Mouse (Mus musculus) kidney, embryonic 16.5 days (tissue): ENCODE data around the gene Gpr15. TPM values are rescaled to one million over a fixed set of nuclear protein-coding genes. Genes with fewer than 3 reads are reported as not detected.
A peak's percentile ranks its signal among the peaks of the same experiment; 100 is the strongest.

ENCODE experiments used
- ATAC-seq: fragments of 200-750 bp; cut with Nextera tagmentation; 2 replicates; pipeline ENCODE4 v1.8.0; 2017; ENCODE audit warnings: moderate TSS enrichment; ENCODE audit not compliant: low FRiP score, low TSS enrichment
- H3K27ac ChIP-seq: fragments of 300-500 bp; sonication (generic); 2 replicates; pipeline ENCODE4 v1.5.1; 2014; ENCODE audit warnings: low read length
- H3K27me3 ChIP-seq: fragments of 300-500 bp; sonication (generic); 2 replicates; pipeline ENCODE4 v1.6.1; 2014; ENCODE audit warnings: low read length, control low read depth, mixed read lengths; ENCODE audit not compliant: insufficient read depth
- H3K36me3 ChIP-seq: fragments of 300-500 bp; sonication (generic); 2 replicates; pipeline ENCODE4 v1.6.1; 2014; ENCODE audit warnings: low read length, control low read depth, mixed read lengths; ENCODE audit not compliant: insufficient read depth
- H3K4me1 ChIP-seq: fragments of 300-500 bp; sonication (generic); 2 replicates; pipeline ENCODE4 v1.6.1; 2014; ENCODE audit warnings: low read length, control low read depth, mixed read lengths; ENCODE audit not compliant: insufficient read depth
- H3K4me2 ChIP-seq: fragments of 300-500 bp; sonication (generic); replicated peaks from 2 replicates; pipeline ENCODE4 v1.6.1; 2014; ENCODE audit warnings: low read depth, low read length
- H3K4me3 ChIP-seq: fragments of 300-500 bp; sonication (generic); 2 replicates; pipeline ENCODE4 v1.5.1; 2014; ENCODE audit warnings: mild to moderate bottlenecking, low read length
- H3K9ac ChIP-seq: fragments of 300-500 bp; sonication (generic); replicated peaks from 2 replicates; pipeline ENCODE4 v1.6.1; 2014; ENCODE audit warnings: low read length
- H3K9me3 ChIP-seq: fragments of 300-500 bp; sonication (generic); 2 replicates; pipeline ENCODE4 v1.6.1; 2016; ENCODE audit warnings: low read length, control low read depth
- WGBS: fragments of 180-500 bp; shearing (Covaris S2); extraction: QIAGEN DNeasy Blood & Tissue Kit; methylation state at CpG from one replicate; pipeline ENCODE4 v1.1.7; 2014; 5-methylcytosine and 5-hydroxymethylcytosine counted together
- polyA plus RNA-seq: library from polyadenylated mRNA; unstranded; fragments of >200 nt; fragmentation: Nextera tagmentation; extraction: Ambion mirVana; gene quantifications from 2 replicates; pipeline ENCODE4 v1.2.1, GENCODE M21; 2015

Gpr15 gene
- polyA plus RNA-seq, 1 experiment from 2014 or later = not detected

DNA sequence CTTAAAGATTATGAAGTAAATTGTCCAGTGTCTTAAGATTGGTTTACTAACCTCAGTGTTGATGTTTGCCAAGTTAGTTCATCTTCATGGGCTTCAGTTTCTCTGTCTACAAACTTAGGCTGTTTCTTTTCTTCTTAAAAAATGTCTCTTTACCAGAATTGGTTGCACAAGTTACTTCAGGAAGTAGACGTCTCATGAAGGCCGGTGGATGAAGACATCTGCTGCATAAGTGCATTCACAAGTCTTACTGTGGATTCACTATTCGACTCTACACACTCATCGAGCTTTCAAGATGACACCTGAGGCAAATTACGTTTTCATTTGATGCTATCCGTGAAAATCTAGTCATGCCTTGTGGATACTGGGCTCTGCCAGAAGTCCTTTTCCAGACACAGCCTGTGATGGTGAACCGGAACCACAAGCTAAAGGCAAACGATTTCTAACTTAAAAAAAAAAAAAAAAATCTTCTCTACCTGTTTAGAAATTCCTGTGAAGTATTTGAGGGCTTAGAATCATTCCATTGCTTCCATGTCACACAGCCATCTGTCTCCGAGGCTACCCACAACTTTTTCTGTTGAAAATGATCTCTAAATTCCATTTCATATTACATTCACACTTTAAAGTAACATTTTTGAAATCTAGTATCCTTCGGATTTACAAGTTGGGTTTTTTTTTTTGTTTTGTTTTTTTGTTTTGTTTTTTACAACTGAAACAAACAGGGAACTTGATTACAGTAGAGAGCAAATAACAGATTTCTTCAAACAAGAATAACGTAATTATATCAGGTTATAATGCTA is 8.0 kb upstream of the Gpr15 start:
- no peaks in the 10 kb centered on the region for H3K9me3 ChIP-seq
- H3K27ac ChIP-seq = no peak overlapping the region
- H3K4me2 ChIP-seq = peak overlapping the region; percentile 60
- peak overlapping the region; percentile 72; the same call in 1 of the 2 replicates for H3K4me3 ChIP-seq
- H3K27me3 ChIP-seq = no peaks in the 10 kb centered on the region
- WGBS = 81% methylated on average over 11 of the region's 11 CpGs
- ATAC-seq = no peak
- peaks cover 17% of the 10 kb centered on the region for H3K36me3 ChIP-seq
- H3K4me1 ChIP-seq = peaks cover 5% of the 10 kb centered on the region; the same call in 1 of the 2 replicates
- no peak overlapping the region for H3K9ac ChIP-seq

DNA sequence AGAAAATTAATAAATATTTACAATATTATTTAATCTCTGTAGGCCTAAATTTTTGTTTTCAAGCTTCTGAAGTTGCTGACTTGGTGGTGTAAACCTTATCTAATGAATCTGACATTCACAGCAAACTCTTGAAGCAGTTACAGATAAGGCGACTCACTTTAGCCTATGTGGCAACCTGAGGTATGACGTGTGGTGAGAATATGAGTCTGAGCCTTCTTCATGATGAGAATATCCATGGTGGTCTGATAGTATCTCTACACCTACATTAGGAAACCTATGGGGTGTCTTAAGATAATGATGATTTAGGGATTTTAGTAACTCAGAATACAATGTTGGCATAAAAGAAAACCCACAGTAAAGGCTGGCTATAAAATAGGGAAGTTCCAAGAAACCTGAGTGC is 3.4 kb upstream of the Gpr15 start:
- no peak overlapping the region for H3K27ac ChIP-seq
- no peaks in the 10 kb centered on the region for H3K27me3 ChIP-seq
- H3K4me1 ChIP-seq = no peaks in the 10 kb centered on the region
- no peak for ATAC-seq
- H3K4me3 ChIP-seq = no peak overlapping the region
- 81% methylated on average over 2 of the region's 2 CpGs for WGBS
- H3K4me2 ChIP-seq = no peak overlapping the region
- H3K36me3 ChIP-seq = no peaks in the 10 kb centered on the region
- no peaks in the 10 kb centered on the region for H3K9me3 ChIP-seq
- no peak overlapping the region for H3K9ac ChIP-seq

DNA sequence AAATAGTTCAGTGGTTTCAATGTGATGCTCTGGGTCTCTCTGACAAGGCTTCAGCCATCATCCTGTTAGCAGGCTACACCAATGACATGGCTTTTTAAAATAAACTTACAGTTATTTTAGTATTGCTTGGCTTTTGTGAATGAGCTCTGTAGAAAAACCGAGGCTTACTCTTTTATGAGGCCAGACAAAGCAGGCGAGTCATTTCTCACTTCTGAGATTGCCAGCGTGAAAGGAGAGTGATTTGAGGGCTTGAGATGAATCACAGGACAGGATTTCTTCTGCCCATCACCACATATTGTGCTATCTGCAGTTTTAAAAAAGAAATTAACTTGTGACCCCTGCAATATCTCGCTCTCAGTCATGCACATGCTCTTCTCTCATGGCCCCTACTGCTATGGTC is 3.9 kb downstream of the Gpr15 start:
- no peaks in the 10 kb centered on the region for H3K36me3 ChIP-seq
- no peaks in the 10 kb centered on the region for H3K4me1 ChIP-seq
- 63% methylated on average over 4 of the region's 4 CpGs for WGBS
- H3K4me2 ChIP-seq = no peak overlapping the region
- no peak overlapping the region for H3K9ac ChIP-seq
- H3K27ac ChIP-seq = no peak overlapping the region
- no peak overlapping the region for H3K4me3 ChIP-seq
- H3K27me3 ChIP-seq = no peaks in the 10 kb centered on the region
- no peaks in the 10 kb centered on the region for H3K9me3 ChIP-seq
- ATAC-seq = no peak

DNA sequence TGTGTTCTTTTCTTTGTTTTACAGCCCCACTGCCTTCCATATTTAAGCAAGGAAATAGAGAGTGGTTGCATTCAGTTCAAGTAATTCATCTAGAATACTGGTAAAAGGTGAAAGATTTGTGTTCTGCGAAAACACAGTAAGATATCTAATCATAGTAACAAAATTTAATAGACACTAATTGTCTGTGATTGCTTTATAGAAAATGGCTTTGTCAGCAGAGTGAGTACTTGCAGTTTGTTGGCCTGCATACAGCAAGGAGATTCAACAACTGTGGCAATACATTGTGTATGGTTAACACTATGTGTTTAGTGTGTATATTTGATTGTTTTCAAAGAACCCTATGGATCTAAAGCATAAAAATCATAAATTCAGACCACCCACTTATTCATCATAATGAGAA is 5.7 kb downstream of the Gpr15 start:
- no peak overlapping the region for H3K9ac ChIP-seq
- no peaks in the 10 kb centered on the region for H3K9me3 ChIP-seq
- H3K4me3 ChIP-seq = no peak overlapping the region
- 92% methylated on average over 1 of the region's 1 CpGs for WGBS
- no peak for ATAC-seq
- no peak overlapping the region for H3K27ac ChIP-seq
- no peak overlapping the region for H3K4me2 ChIP-seq
- H3K4me1 ChIP-seq = no peaks in the 10 kb centered on the region
- H3K27me3 ChIP-seq = no peaks in the 10 kb centered on the region
- no peaks in the 10 kb centered on the region for H3K36me3 ChIP-seq

DNA sequence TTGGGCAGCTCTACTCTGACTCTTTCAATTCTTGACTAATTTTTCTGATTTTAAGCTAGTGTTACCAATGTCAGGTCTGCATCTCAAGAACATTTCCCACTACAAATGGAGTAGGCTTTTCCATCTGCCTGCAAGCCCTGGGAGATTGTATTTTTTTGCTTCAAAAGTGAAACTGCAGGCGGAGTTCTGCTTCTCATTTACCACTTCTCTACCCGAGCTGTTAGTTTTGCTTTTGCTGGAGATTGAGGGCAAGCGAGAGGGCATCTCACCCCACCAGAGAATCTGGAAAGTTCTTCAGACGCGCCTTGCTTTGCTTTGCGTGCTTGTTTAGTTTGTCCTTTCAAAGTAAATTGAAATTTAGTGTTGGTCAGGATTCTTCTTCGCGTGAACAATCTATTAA is 6.6 kb downstream of the Gpr15 start:
- Histone ChIP-seq H3K27me3 (no peaks in the 10 kb centered on the region), H3K4me1 (no peaks in the 10 kb centered on the region), H3K4me2 (no peak overlapping the region), H3K9ac (no peak overlapping the region), H3K4me3 (no peak overlapping the region), H3K36me3 (no peaks in the 10 kb centered on the region), H3K27ac (no peak overlapping the region), H3K9me3 (no peaks in the 10 kb centered on the region)
- no peak for ATAC-seq
- 74% methylated on average over 8 of the region's 8 CpGs for WGBS

DNA sequence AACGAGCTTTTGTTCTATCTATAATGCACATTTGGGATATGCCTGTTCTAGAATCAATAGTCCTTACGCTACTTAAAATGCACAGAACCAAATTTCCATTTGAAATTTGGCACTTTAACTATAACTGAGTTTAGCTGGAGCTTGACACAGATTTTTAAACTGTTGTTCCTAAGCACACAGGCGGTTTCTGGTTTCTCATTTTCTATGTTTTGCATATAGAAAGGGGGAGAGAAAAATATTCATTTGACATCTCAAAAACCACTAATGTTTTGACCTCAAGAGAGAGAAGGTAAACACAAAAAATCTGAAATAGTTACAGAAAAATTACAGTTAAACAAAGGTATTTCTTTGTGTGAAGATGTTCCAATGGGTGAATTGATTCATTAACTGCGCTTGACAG is 9.3 kb downstream of the Gpr15 start:
- 77% methylated on average over 4 of the region's 4 CpGs for WGBS
- no peak for ATAC-seq
- no peaks in the 10 kb centered on the region for H3K36me3 ChIP-seq
- H3K4me3 ChIP-seq = no peak overlapping the region
- no peak overlapping the region for H3K9ac ChIP-seq
- no peak overlapping the region for H3K4me2 ChIP-seq
- H3K4me1 ChIP-seq = no peaks in the 10 kb centered on the region
- H3K27ac ChIP-seq = no peak overlapping the region
- H3K27me3 ChIP-seq = no peaks in the 10 kb centered on the region
- H3K9me3 ChIP-seq = no peaks in the 10 kb centered on the region

DNA sequence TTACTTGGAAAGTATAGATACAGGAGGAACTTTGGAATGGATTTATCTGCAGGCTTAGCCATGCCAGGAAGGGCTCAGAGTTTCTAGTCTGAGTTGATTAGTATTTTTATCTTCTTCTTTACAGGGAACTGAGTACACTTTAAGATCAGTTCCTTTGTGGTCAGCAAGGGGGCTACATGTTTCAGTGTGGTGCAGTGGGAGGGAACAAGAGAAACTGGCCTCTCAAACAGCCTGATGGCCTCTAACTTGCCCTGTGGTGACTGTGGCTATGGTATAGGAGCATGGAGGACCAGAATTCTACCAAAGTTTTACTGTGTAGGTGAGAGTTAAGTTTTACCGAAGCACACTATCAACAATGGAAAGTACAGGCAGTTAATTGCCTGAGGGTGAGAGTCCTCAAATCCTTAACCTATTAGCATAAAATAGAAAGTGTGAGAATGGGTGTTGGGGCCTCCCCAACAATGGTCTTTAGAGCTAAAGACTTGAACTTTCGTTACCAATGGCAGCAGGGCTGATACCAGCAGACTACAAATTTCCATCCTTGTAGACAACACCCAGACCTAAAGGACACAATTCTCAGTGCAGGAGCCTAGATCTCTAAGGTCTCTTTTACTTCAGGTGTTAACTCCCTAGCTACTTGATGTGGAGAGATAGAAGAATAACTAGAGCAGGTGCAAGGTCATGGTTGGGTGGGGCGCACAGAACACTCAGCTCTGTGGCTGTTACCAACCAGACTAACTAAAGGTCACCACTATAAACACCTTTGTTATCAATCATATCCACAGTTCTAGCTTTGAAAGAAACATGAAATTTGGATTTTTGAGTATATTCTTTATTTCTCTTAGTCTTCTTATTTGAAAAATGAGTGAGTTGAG is 10.0 kb downstream of the Gpr15 start:
- 76% methylated on average over 3 of the region's 3 CpGs for WGBS
- H3K9me3 ChIP-seq = no peaks in the 10 kb centered on the region

DNA sequence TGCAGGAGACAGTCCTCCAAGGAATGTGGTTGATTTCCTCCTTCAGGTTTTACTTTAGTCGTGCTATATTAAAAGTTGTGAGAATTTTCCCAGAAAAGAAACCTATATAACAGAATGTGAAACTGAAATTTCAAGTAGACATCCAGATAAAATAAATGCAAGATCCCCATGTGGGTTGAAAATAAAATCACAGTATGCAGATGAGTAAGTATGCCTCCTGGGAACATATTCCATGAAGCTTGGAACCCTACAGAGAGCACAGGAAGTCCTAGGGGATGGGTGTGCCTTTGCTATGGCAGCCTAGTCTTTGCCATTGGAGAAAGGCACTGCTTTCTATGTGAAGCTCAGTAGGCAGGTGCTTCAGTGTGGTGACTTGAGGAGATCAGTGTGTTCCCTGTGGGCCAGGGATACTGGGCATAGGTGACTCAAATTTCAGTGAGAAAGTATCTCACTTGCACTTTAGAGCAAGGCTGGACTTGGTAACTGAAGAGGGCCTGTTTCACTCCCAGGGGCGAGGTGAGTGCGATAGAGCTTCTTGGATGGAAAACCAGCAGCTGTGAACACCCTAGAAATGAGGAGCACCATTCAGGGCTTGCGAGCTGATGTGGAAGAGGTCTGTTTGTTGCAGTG is 11.5 kb downstream of the Gpr15 start:
- no peaks in the 10 kb centered on the region for H3K9me3 ChIP-seq
- no peak overlapping the region for H3K4me2 ChIP-seq
- WGBS = 83% methylated on average over 4 of the region's 4 CpGs
- no peak overlapping the region for H3K9ac ChIP-seq
- no peaks in the 10 kb centered on the region for H3K36me3 ChIP-seq
- H3K4me1 ChIP-seq = no peaks in the 10 kb centered on the region
- ATAC-seq = no peak; the same call in 1 of the 2 replicates
- no peak overlapping the region for H3K27ac ChIP-seq
- no peak overlapping the region for H3K4me3 ChIP-seq
- no peaks in the 10 kb centered on the region for H3K27me3 ChIP-seq

More for the DNA sequence above, 10.0 kb downstream of the Gpr15 start:
- no peaks in the 10 kb centered on the region for H3K27me3 ChIP-seq
- H3K36me3 ChIP-seq = no peaks in the 10 kb centered on the region
- no peak overlapping the region for H3K4me3 ChIP-seq
- H3K27ac ChIP-seq = no peak overlapping the region
- H3K4me2 ChIP-seq = no peak overlapping the region
- no peak for ATAC-seq
- no peaks in the 10 kb centered on the region for H3K4me1 ChIP-seq
- H3K9ac ChIP-seq = no peak overlapping the region

DNA sequence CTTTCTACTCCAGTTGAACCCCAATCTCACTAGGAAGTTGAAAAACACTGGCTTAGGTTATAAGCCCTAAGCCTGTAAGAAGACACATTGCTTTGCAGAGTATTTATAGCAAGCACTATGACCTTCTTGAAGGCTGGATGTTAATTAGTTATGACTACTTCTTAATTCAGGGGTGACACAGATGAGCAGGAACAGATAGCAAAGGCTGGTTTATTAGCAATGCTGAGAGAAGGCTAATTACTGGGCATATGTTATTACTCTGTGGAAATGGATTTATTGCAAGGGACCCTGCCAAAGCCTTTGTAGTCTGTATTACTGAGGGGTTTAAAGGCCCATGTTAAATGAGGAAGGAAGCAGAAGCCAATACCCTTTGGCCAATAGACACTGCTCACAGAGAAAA is 13.9 kb downstream of the Gpr15 start:
- Histone ChIP-seq H3K27me3 (no peaks in the 10 kb centered on the region), H3K9ac (no peak overlapping the region), H3K9me3 (no peaks in the 10 kb centered on the region), H3K4me3 (no peak overlapping the region), H3K27ac (no peak overlapping the region), H3K4me1 (no peaks in the 10 kb centered on the region), H3K36me3 (no peaks in the 10 kb centered on the region), H3K4me2 (no peak overlapping the region)
- no peak for ATAC-seq
